Mouse (Mus musculus) intestine, postnatal 0 days (tissue): ENCODE results near the gene Cdh11. TPM values are rescaled to one million over a fixed set of nuclear protein-coding genes. Genes with fewer than 3 reads are reported as not detected.

Source experiments
- ATAC-seq: fragments of 200-750 bp; cut with Nextera tagmentation; 2 replicates; pipeline ENCODE4 v1.8.0; 2017; ENCODE audit warnings: mild to moderate bottlenecking, moderate TSS enrichment, moderate library complexity
- H3K27ac ChIP-seq: fragments of 300-500 bp; sonication (generic); 2 replicates; pipeline ENCODE4 v1.5.1; 2014; ENCODE audit warnings: mild to moderate bottlenecking, low read depth, low read length, moderate library complexity
- H3K27me3 ChIP-seq: fragments of 300-500 bp; sonication (generic); replicated peaks from 2 replicates; pipeline ENCODE4 v1.6.1; 2014; ENCODE audit warnings: low read length, mixed read lengths; ENCODE audit not compliant: control insufficient read depth, insufficient read depth
- H3K36me3 ChIP-seq: fragments of 300-500 bp; sonication (generic); 2 replicates; pipeline ENCODE4 v1.6.1; 2014; ENCODE audit warnings: mild to moderate bottlenecking, moderate library complexity; ENCODE audit not compliant: control insufficient read depth, insufficient read depth
- H3K4me1 ChIP-seq: fragments of 300-500 bp; sonication (generic); replicated peaks from 2 replicates; pipeline ENCODE4 v1.6.1; 2014; ENCODE audit warnings: antibody characterized with exemption, low read length, mixed read lengths; ENCODE audit not compliant: control insufficient read depth, insufficient read depth
- H3K4me2 ChIP-seq: fragments of 300-500 bp; sonication (generic); replicated peaks from 2 replicates; pipeline ENCODE4 v1.6.1; 2014; ENCODE audit warnings: low read depth, mild to moderate bottlenecking, moderate library complexity
- H3K4me3 ChIP-seq: fragments of 300-500 bp; sonication (generic); 2 replicates; pipeline ENCODE4 v1.5.1; 2014; ENCODE audit warnings: low read depth, low read length
- H3K9ac ChIP-seq: fragments of 300-500 bp; sonication (generic); 2 replicates; pipeline ENCODE4 v1.6.1; 2014; ENCODE audit warnings: mild to moderate bottlenecking, low read depth, low read length
- H3K9me3 ChIP-seq: fragments of 300-500 bp; sonication (generic); 2 replicates; pipeline ENCODE4 v1.6.1; 2016; ENCODE audit warnings: mixed run types; ENCODE audit not compliant: control insufficient read depth
- CTCF ChIP-seq: sonication (generic); IDR thresholded peaks from 2 replicates; pipeline ENCODE4 v1.5.1; 2016; ENCODE audit warnings: low read depth, mild to moderate bottlenecking, control low read depth, antibody characterized with exemption, moderate library complexity
- WGBS: fragments of 180-500 bp; shearing (Covaris S2); extraction: QIAGEN DNeasy Blood & Tissue Kit; methylation state at CpG from one replicate; pipeline ENCODE4 v1.1.7; 2014; 5-methylcytosine and 5-hydroxymethylcytosine counted together
- polyA plus RNA-seq: library from polyadenylated mRNA; unstranded; fragments of >200 nt; fragmentation: Nextera tagmentation; extraction: Ambion mirVana; gene quantifications from 2 replicates; pipeline ENCODE4 v1.2.1, GENCODE M21; 2015

Gene Cdh11
- polyA plus RNA-seq, 1 experiment from 2014 or later, result 20.9 TPM

DNA sequence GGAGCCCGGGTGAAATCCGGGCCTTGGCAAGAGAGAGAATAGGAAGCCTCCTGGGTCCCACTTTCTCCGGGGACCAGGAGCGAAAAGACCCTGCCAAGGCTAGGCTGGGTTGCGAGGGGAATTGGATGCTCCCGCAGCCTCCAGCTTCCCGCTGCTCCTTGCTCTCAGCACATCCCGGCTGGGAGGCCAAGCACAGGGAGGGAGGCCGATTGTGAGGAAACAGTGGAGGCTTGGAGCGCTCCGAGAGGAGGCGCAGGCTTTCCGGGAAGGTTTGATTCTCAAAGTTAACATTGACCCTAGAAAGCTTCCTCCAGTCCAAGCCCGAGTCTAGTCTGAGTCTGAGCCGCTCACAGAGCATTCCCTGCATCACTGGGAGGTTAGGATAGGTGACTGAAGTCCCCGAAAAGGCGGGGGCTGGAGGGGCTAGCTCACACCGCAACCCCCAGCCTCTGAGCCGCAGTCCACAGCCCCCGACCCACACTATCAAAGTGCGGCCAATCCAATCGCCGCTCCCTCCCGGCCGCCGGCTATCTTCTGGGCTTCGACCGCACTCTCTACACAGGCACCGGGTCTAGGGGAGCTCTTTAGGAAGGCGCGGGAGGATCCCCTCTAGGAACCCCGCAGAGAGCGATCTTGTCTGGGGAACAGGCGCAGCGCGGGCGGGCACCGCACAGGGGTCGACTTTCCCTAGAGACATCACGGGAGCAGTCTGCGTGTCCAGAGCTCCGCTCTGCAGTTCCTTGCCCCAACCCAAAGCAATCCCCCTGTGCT lies 1.4 kb downstream of the Cdh11 start:
- under 1% methylated on average over 42 of the region's 42 CpGs for WGBS
- peak; percentile 28; the same call in 1 of the 2 replicates for TF ChIP-seq CTCF
- H3K4me2 ChIP-seq, result peak overlapping the region; percentile 67
- peak overlapping the region; percentile 30 for H3K27ac ChIP-seq
- no peaks in the 10 kb centered on the region for H3K36me3 ChIP-seq
- peak overlapping the region; percentile 61 for H3K4me3 ChIP-seq
- peaks cover 37% of the 10 kb centered on the region for H3K27me3 ChIP-seq
- no peaks in the 10 kb centered on the region for H3K9me3 ChIP-seq
- peak overlapping the region; percentile 69 for H3K9ac ChIP-seq
- ATAC-seq, result 0 out of 2 replicates have a peak, but pooled peaks have one; percentile 34
- H3K4me1 ChIP-seq, result no peaks in the 10 kb centered on the region

DNA sequence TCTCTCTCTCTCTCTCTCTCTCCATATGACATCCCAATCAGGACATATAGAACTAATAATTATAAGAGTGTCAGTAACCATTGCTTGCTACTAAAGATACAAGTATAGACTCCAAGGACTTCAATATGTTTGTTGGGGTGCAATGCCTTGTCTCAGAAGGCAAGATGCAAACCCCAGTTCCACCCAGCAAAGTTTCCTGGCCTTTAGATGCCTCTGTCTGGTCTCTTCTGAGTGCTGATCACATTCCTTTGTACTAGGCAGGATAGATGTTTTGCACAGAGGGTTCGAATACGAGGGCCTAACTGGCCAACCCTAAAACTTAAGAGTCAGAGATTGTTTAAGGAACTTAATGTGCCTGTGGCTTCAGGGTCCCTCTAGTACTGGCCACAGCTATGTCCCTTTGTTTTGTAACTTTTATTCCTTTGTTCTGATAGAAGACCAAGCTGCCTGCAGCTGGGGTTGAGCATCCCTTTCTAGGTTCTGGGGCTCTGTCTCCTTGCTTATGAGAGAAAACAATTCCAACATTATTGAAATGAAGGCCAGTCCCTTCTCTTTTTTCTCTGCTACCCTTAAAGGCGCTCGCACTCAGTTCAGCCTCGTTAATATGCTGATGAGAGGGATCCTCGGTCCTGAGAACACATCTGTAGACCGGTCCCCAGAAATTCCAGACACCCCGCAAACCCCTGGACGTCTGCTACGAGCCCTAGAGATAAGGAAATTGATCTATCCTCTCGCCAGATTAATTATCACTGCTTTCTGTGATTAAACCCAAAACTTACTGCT lies 2.5 kb downstream of the Cdh11 start:
- no peak for ATAC-seq
- Histone ChIP-seq H3K36me3 (no peaks in the 10 kb centered on the region), H3K4me3 (peak overlapping the region; percentile 61), H3K4me1 (no peaks in the 10 kb centered on the region), H3K9me3 (no peaks in the 10 kb centered on the region), H3K27ac (no peak overlapping the region), H3K4me2 (peak overlapping the region; percentile 67), H3K27me3 (peaks cover 33% of the 10 kb centered on the region), H3K9ac (peak overlapping the region; percentile 69; the same call in 1 of the 2 replicates)
- 16% methylated on average over 11 of the region's 11 CpGs for WGBS
- no peak for TF ChIP-seq CTCF

GRCm38 (mm10) chr8:102780899-102781298 lies 4.5 kb downstream of the Cdh11 start:
- Histone ChIP-seq H3K4me1 (no peaks in the 10 kb centered on the region), H3K27me3 (peaks cover 26% of the 10 kb centered on the region), H3K36me3 (no peaks in the 10 kb centered on the region), H3K27ac (no peak overlapping the region), H3K4me2 (peak overlapping the region; percentile 46), H3K9me3 (no peaks in the 10 kb centered on the region), H3K9ac (no peak overlapping the region), H3K4me3 (peak overlapping the region; percentile 29)
- 2% methylated on average over 12 of the region's 12 CpGs for WGBS
- peak; percentile 94 for TF ChIP-seq CTCF
- ATAC-seq, result no peak

- Histone ChIP-seq H3K9me3 (no peaks in the 10 kb centered on the region), H3K4me2 (no peak overlapping the region), H3K4me3 (no peak overlapping the region), H3K4me1 (no peaks in the 10 kb centered on the region), H3K27me3 (no peaks in the 10 kb centered on the region), H3K9ac (no peak overlapping the region), H3K27ac (no peak overlapping the region), H3K36me3 (no peaks in the 10 kb centered on the region)
- ATAC-seq, result no peak
- WGBS, result 96% methylated on average over 1 of the region's 1 CpGs
- no peak for TF ChIP-seq CTCF
Measured at GRCm38 (mm10) chr8:102774594-102774993, 10.8 kb downstream of the Cdh11 start.

- ATAC-seq, result no peak
- no peak for TF ChIP-seq CTCF
Measured at GRCm38 (mm10) chr8:102771456-102771855, 14.0 kb downstream of the Cdh11 start.

GRCm38 (mm10) chr8:102753839-102754238 lies 31.6 kb downstream of the Cdh11 start:
- Histone ChIP-seq H3K36me3 (no peaks in the 10 kb centered on the region), H3K9me3 (no peaks in the 10 kb centered on the region), H3K4me2 (no peak overlapping the region), H3K4me1 (no peaks in the 10 kb centered on the region), H3K27me3 (no peaks in the 10 kb centered on the region), H3K27ac (no peak overlapping the region), H3K4me3 (no peak overlapping the region), H3K9ac (no peak overlapping the region)
- no peak for ATAC-seq
- WGBS, result 89% methylated on average over 5 of the region's 5 CpGs
- no peak for TF ChIP-seq CTCF

More at GRCm38 (mm10) chr8:102771456-102771855, 14.0 kb downstream of the Cdh11 start:
- H3K4me1 ChIP-seq, result no peaks in the 10 kb centered on the region
- H3K9me3 ChIP-seq, result no peaks in the 10 kb centered on the region
- no peaks in the 10 kb centered on the region for H3K27me3 ChIP-seq
- H3K4me3 ChIP-seq, result no peak overlapping the region
- WGBS, result 75% methylated on average over 2 of the region's 2 CpGs
- H3K4me2 ChIP-seq, result no peak overlapping the region
- H3K36me3 ChIP-seq, result no peaks in the 10 kb centered on the region
- no peak overlapping the region for H3K9ac ChIP-seq
- no peak overlapping the region for H3K27ac ChIP-seq
